Mouse (Mus musculus) G1E (cell line): ENCODE measurements around the gene St6galnac3. TPM values are rescaled to one million over a fixed set of nuclear protein-coding genes. Genes with fewer than 3 reads are reported as not detected.

Source experiments
- ATAC-seq: 2 replicates; pipeline ENCODE4 v1.8.0; 2016; ENCODE audit warnings: mild to moderate bottlenecking; ENCODE audit not compliant: insufficient number of reproducible peaks, poor library complexity, low FRiP score, severe bottlenecking; ENCODE audit errors: extremely low read depth
- DNase-seq: peaks from one replicate; pipeline ENCODE4 v3.0.0; 2012; ENCODE audit warnings: low spot score
- H3K27me3 ChIP-seq: 2 replicates; pipeline ENCODE4 v1.6.1; 2012; ENCODE audit warnings: mild to moderate bottlenecking, low read length, inconsistent platforms; ENCODE audit not compliant: insufficient read depth
- H3K36me3 ChIP-seq: replicated peaks from 2 replicates; pipeline ENCODE3; 2012; ENCODE audit warnings: mild to moderate bottlenecking, inconsistent platforms
- H3K4me1 ChIP-seq: 2 replicates; pipeline ENCODE4 v1.6.1; 2012; ENCODE audit warnings: low read depth, low read length, inconsistent platforms, mixed read lengths; ENCODE audit not compliant: insufficient read depth
- H3K4me3 ChIP-seq: 2 replicates; pipeline ENCODE4 v1.5.1; 2012; ENCODE audit warnings: low read depth, mild to moderate bottlenecking, inconsistent platforms, low read length, moderate library complexity, mixed read lengths
- H3K9me3 ChIP-seq: replicated peaks from 2 replicates; pipeline ENCODE4 v1.6.1; 2012; ENCODE audit warnings: inconsistent platforms
- CTCF ChIP-seq: IDR thresholded peaks from 2 replicates; pipeline ENCODE4 v1.5.1; 2012; ENCODE audit warnings: low read depth, low read length, inconsistent platforms, mixed read lengths
- GATA1 ChIP-seq: IDR thresholded peaks from 2 replicates; pipeline ENCODE4 v1.6.1; 2012; ENCODE audit warnings: borderline replicate concordance, low read length, inconsistent platforms, mixed read lengths
- GATA2 ChIP-seq: IDR thresholded peaks from 2 replicates; pipeline ENCODE4 v1.6.1; 2012; ENCODE audit warnings: low read depth, low read length, inconsistent platforms, borderline replicate concordance
- POLR2AphosphoS5 ChIP-seq: IDR thresholded peaks from 2 replicates; pipeline ENCODE4 v1.6.1; 2012; ENCODE audit warnings: low read depth, low read length, inconsistent platforms; ENCODE audit not compliant: insufficient replicate concordance
- TAL1 ChIP-seq: conservative IDR thresholded peaks from 2 replicates; pipeline ENCODE4 v1.6.1; 2012; ENCODE audit warnings: low read depth, low read length, inconsistent platforms, mixed read lengths
- polyA plus RNA-seq: library from polyadenylated mRNA; stranded (reverse); fragments of >175 nt; gene quantifications from 2 replicates; pipeline ENCODE4 v1.2.3, GENCODE M21; 2012
- total RNA-seq, 2 experiments: library from RNA; stranded (forward) in 1 of 2; stranded (reverse) in 1 of 2; fragments of 200-1000 nt in 1 of 2; fragments of >200 nt in 1 of 2; fragmentation: Nextera tagmentation in 1 of 2; gene quantifications; 2 replicates each; pipeline ENCODE4 v1.2.3; 2014 to 2017

The St6galnac3 gene
- total and polyA plus RNA-seq, 3 experiments = 1.3 to 62.8 (median 45.7) TPM

- Histone ChIP-seq H3K4me1 (peaks cover 32% of the 10 kb centered on the region), H3K9me3 (no peaks in the 10 kb centered on the region), H3K4me3 (no peak overlapping the region), H3K36me3 (no peaks in the 10 kb centered on the region), H3K27me3 (no peaks in the 10 kb centered on the region)
- DNase-seq (no peak), ATAC-seq (no peak)
- TF ChIP-seq GATA1 = no peak
- no peak for TF ChIP-seq POLR2AphosphoS5
- TF ChIP-seq GATA2 = no peak
- TF ChIP-seq TAL1 = no peak
- TF ChIP-seq CTCF = no peak
These were observed 3.6 kb upstream of the St6galnac3 start for GRCm38 (mm10) chr3:153728577-153728976.

GRCm38 (mm10) chr3:153723467-153724079 lies 1.4 kb downstream of the St6galnac3 start:
- ATAC-seq = no peak
- TF ChIP-seq CTCF (no peak), GATA2 (no peak), POLR2AphosphoS5 (no peak), TAL1 (no peak), GATA1 (no peak)
- Histone ChIP-seq H3K27me3 (no peaks in the 10 kb centered on the region), H3K9me3 (no peaks in the 10 kb centered on the region), H3K4me1 (peaks cover 62% of the 10 kb centered on the region), H3K36me3 (peaks cover 14% of the 10 kb centered on the region), H3K4me3 (peak overlapping the region; percentile 88)
- DNase-seq = no peak

- Histone ChIP-seq H3K4me3 (no peak overlapping the region), H3K4me1 (peaks cover 76% of the 10 kb centered on the region), H3K36me3 (peaks cover 21% of the 10 kb centered on the region)
These were observed 3.4 kb downstream of the St6galnac3 start for GRCm38 (mm10) chr3:153721525-153721924.

DNA sequence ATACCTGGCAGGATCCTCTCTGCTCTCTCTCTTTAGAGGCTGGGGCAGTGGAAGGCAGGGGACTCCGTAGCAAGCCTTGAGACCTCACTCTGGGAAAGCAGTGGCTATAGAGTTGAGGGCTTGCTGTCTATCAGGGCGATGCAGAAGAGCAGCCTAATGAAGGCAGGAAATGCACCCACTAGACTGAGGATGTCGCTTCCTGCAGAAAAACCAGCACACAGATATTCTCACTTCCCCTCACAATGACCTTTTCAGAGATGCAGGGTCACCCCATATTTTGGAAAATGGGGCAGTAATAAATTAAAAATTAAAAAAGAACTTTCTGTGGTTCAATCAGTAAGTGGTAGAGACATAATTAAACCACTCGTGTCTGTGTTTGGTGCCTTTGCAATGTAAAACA lies 4.1 kb downstream of the St6galnac3 start:
- no peak for DNase-seq
- no peak overlapping the region for H3K4me3 ChIP-seq
- H3K9me3 ChIP-seq = no peaks in the 10 kb centered on the region
- TF ChIP-seq GATA1 = no peak
- no peak for TF ChIP-seq POLR2AphosphoS5
- TF ChIP-seq TAL1 = no peak
- TF ChIP-seq CTCF = no peak
- no peak for TF ChIP-seq GATA2
- H3K4me1 ChIP-seq = peaks cover 74% of the 10 kb centered on the region
- no peak for ATAC-seq
- H3K36me3 ChIP-seq = peaks cover 22% of the 10 kb centered on the region
- no peaks in the 10 kb centered on the region for H3K27me3 ChIP-seq

More at GRCm38 (mm10) chr3:153721525-153721924, 3.4 kb downstream of the St6galnac3 start:
- Histone ChIP-seq H3K27me3 (no peaks in the 10 kb centered on the region), H3K9me3 (no peaks in the 10 kb centered on the region)
- ATAC-seq (no peak), DNase-seq (no peak)
- TF ChIP-seq GATA2 (no peak), CTCF (no peak), TAL1 (no peak), POLR2AphosphoS5 (no peak), GATA1 (no peak)

GRCm38 (mm10) chr3:153720296-153720695 lies 4.7 kb downstream of the St6galnac3 start:
- ATAC-seq (no peak), DNase-seq (no peak)
- Histone ChIP-seq H3K9me3 (no peaks in the 10 kb centered on the region), H3K4me1 (peaks cover 74% of the 10 kb centered on the region), H3K4me3 (no peak overlapping the region), H3K27me3 (no peaks in the 10 kb centered on the region), H3K36me3 (peaks cover 28% of the 10 kb centered on the region)
- TF ChIP-seq POLR2AphosphoS5 (no peak), CTCF (no peak), TAL1 (no peak), GATA1 (no peak), GATA2 (no peak)

DNA sequence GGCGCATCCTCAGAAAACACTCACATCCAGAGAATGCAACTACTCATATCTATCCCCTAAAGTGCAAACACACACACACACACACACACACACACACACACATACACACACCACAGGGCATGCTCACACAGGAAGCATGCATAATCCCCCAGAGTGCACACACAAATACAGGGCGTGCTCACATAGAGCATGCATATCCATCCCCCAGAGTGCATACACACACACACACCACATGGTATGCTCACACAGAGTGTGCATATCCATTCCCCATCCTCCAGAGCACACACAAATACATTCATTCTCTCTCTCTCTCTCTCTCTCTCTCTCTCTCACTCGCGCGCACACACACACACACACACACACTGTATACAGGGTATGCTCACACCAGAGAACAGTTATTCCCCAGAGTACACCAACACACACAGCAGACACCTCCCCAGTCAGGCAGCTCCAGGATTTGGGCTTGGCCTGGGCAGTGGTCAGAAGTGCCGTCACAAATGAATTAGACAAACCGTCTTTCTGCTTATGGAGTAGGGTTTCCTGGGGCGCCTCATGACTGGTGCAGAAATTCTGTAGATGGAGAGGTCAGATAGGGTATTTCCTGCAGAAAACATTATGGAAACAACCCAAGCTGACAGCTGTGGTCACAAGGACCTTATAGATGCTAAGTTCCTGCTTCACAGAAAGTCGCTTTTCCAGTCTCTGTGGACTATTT lies 5.6 kb downstream of the St6galnac3 start:
- DNase-seq = no peak
- Histone ChIP-seq H3K36me3 (peaks cover 37% of the 10 kb centered on the region), H3K9me3 (peaks cover 5% of the 10 kb centered on the region), H3K27me3 (no peaks in the 10 kb centered on the region), H3K4me1 (peaks cover 76% of the 10 kb centered on the region), H3K4me3 (no peak overlapping the region; the same call in 1 of the 2 replicates)
- TF ChIP-seq TAL1 (no peak), GATA2 (no peak), GATA1 (no peak), POLR2AphosphoS5 (no peak), CTCF (no peak)
- ATAC-seq = peak; percentile 16; the same call in 1 of the 2 replicates
